In the genomic region with DNA sequence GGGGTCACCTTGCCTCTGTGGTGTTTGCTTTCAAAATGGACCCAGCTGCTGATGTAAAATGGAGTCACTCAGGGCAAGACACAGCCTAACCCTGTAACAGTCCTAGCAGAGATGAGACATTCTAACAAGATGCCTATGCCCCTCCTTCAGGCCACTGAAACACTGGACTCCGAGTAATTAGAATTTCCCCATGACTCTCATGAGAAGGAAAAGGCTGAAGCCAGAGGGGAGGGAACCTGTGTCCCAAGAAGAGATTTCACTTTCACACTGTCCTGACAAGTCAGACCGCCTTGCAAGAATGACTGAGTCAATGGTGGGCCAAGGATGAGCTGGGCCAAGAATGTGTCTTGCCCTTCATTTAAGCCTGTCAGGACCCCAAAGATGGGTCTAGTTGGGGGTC, we compare ENCODE assay signal across 21 mouse cellular contexts.
DNase-seq lines count a peak whose midpoint lies in the region; ATAC-seq and TF ChIP-seq lines count a peak whose summit lies in the region.
"Had no signal": no experiment of that assay in that cellular context is flagged by ENCODE, and none has a peak within 500 bp of the region (broad histone marks: within the 10 kb centered on the region; RNA-seq: fewer than 3 reads in every experiment).

No protein-coding gene starts in this region.

- H3K27ac ChIP-seq in heart, embryonic 10.5 days, result no peak overlapping the region
- no peak overlapping the region for H3K27ac ChIP-seq in heart, embryonic 11.5 days (ENCODE audit: low read depth, low read length)
- H3K27ac ChIP-seq in liver, postnatal 0 days (ENCODE audit: low read depth), result no peak overlapping the region
- H3K27ac ChIP-seq in liver, embryonic 11.5 days (ENCODE audit: low read depth, low read length), result no peak overlapping the region
- no peak overlapping the region for H3K27ac ChIP-seq in limb, embryonic 10.5 days

- H3K4me1 ChIP-seq in heart, embryonic 10.5 days, result no peaks in the 10 kb centered on the region
- no peaks in the 10 kb centered on the region for H3K4me1 ChIP-seq in heart, embryonic 11.5 days (ENCODE audit: control insufficient read depth, insufficient read depth, low read length)
- H3K4me1 ChIP-seq in liver, postnatal 0 days (ENCODE audit: insufficient read depth), result no peaks in the 10 kb centered on the region
- no peaks in the 10 kb centered on the region for H3K4me1 ChIP-seq in liver, embryonic 11.5 days (replicated peaks; ENCODE audit: control insufficient read depth, insufficient read depth, low read length)
- H3K4me1 ChIP-seq in limb, embryonic 10.5 days, result peaks cover 3% of the 10 kb centered on the region; the same call in 1 of the 2 replicates

- H3K4me3 ChIP-seq in heart, embryonic 10.5 days, result no peak overlapping the region
- H3K4me3 ChIP-seq in heart, embryonic 11.5 days (ENCODE audit: low read depth, low read length), result no peak overlapping the region
- no peak overlapping the region for H3K4me3 ChIP-seq in liver, postnatal 0 days (ENCODE audit: low read depth, low read length)
- H3K4me3 ChIP-seq in liver, embryonic 11.5 days (ENCODE audit: low read depth, low read length), result no peak overlapping the region
- H3K4me3 ChIP-seq in limb, embryonic 10.5 days, result no peak overlapping the region

- TF ChIP-seq EP300 in liver, postnatal 0 days (IDR thresholded peaks at IDR 0.05; ENCODE audit: low read depth), result no peak

- DNase-seq in heart, adult 11 months, result peak; percentile 66
- DNase-seq in heart, postnatal 25 days (ENCODE audit: low spot score), result no peak
- DNase-seq in heart, embryonic 10.5 days (ENCODE audit: low spot score), result peak; percentile 56
- DNase-seq in liver, postnatal 0 days, result peak; percentile 7
- no peak for DNase-seq in liver, embryonic 11.5 days (ENCODE audit: low spot score)
- DNase-seq in limb, embryonic 10.5 days (ENCODE audit: low spot score), result peak; percentile 15
- no peak for DNase-seq in urinary bladder, postnatal 14 days (ENCODE audit: low spot score)
- DNase-seq: adrenal gland, adult 2 months; adrenal gland, adult 8-10 months; adrenal gland, postnatal 10 days; adrenal gland, postnatal 14 days; adrenal gland, postnatal 25 days; adrenal gland, postnatal 36 days; B cell, adult 2 months; cerebellum, adult 11 months; cerebellum, adult 11-12 months had no signal

- no peak for TF ChIP-seq CTCF in liver, postnatal 0 days (IDR thresholded peaks at IDR 0.05; ENCODE audit: low read depth)

- intact Hi-C loops in heart, postnatal 25 days (cut with DNase I), result no loop called here

- WGBS in heart, embryonic 10.5 days, result 75% methylated on average over 2 of the region's 2 CpGs
- WGBS in heart, embryonic 11.5 days (ENCODE audit: insufficient replicate concordance), result 83% methylated on average over 2 of the region's 2 CpGs
- 72% methylated on average over 2 of the region's 2 CpGs for WGBS in liver, postnatal 0 days (ENCODE audit: insufficient replicate concordance)
- WGBS in liver, embryonic 11.5 days, result 76% methylated on average over 2 of the region's 2 CpGs
- WGBS in limb, embryonic 10.5 days, result 87% methylated on average over 2 of the region's 2 CpGs

- H3K9ac ChIP-seq in heart, embryonic 11.5 days (ENCODE audit: low read depth, low read length), result no peak overlapping the region
- H3K9ac ChIP-seq in liver, postnatal 0 days (replicated peaks), result no peak overlapping the region
- no peak overlapping the region for H3K9ac ChIP-seq in liver, embryonic 11.5 days (ENCODE audit: low read depth, low read length)

- ATAC-seq in heart, embryonic 11.5 days (replicated peaks; ENCODE audit: insufficient number of reproducible peaks, low FRiP score, low TSS enrichment), result no peak
- no peak for ATAC-seq in liver, postnatal 0 days
- no peak for ATAC-seq in liver, embryonic 11.5 days (replicated peaks; ENCODE audit: low FRiP score)
- ATAC-seq: activated CD4-positive, CD25-positive, alpha-beta regulatory T cell, adult 4 months; CD4-positive, CD25-positive, alpha-beta regulatory T cell, adult 4 months; Patski had no signal

- no peaks in the 10 kb centered on the region for H3K36me3 ChIP-seq in heart, embryonic 10.5 days
- no peaks in the 10 kb centered on the region for H3K36me3 ChIP-seq in heart, embryonic 11.5 days (ENCODE audit: control insufficient read depth, insufficient read depth, low read length)
- no peaks in the 10 kb centered on the region for H3K36me3 ChIP-seq in liver, postnatal 0 days (replicated peaks; ENCODE audit: insufficient read depth, low read length)
- no peaks in the 10 kb centered on the region for H3K36me3 ChIP-seq in liver, embryonic 11.5 days (ENCODE audit: control insufficient read depth, insufficient read depth, low read length)
- H3K36me3 ChIP-seq in limb, embryonic 10.5 days, result no peaks in the 10 kb centered on the region
- H3K36me3 ChIP-seq: G1E had no signal

- H3K4me2 ChIP-seq in heart, embryonic 11.5 days, result no peak overlapping the region
- H3K4me2 ChIP-seq in liver, postnatal 0 days (ENCODE audit: low read depth, low read length), result no peak overlapping the region
- no peak overlapping the region for H3K4me2 ChIP-seq in liver, embryonic 11.5 days

- no peaks in the 10 kb centered on the region for H3K9me3 ChIP-seq in heart, embryonic 10.5 days
- H3K9me3 ChIP-seq in heart, embryonic 11.5 days (replicated peaks; ENCODE audit: control insufficient read depth, low read length), result no peaks in the 10 kb centered on the region
- H3K9me3 ChIP-seq in liver, postnatal 0 days (ENCODE audit: low read length), result no peaks in the 10 kb centered on the region
- no peaks in the 10 kb centered on the region for H3K9me3 ChIP-seq in liver, embryonic 11.5 days (ENCODE audit: control insufficient read depth, low read length)
- no peaks in the 10 kb centered on the region for H3K9me3 ChIP-seq in limb, embryonic 10.5 days (replicated peaks)
- H3K9me3 ChIP-seq: G1E had no signal

- H3K27me3 ChIP-seq in heart, embryonic 10.5 days (ENCODE audit: insufficient read depth, poor library complexity, severe bottlenecking), result peaks cover 12% of the 10 kb centered on the region
- H3K27me3 ChIP-seq in heart, embryonic 11.5 days (ENCODE audit: control insufficient read depth, insufficient read depth, low read length), result peaks cover 5% of the 10 kb centered on the region
- H3K27me3 ChIP-seq in liver, postnatal 0 days (ENCODE audit: insufficient read depth, low read length), result no peaks in the 10 kb centered on the region
- no peaks in the 10 kb centered on the region for H3K27me3 ChIP-seq in liver, embryonic 11.5 days (replicated peaks; ENCODE audit: control insufficient read depth, insufficient read depth, low read length)
- no peaks in the 10 kb centered on the region for H3K27me3 ChIP-seq in limb, embryonic 10.5 days (ENCODE audit: low read depth, poor library complexity, severe bottlenecking)
- H3K27me3 ChIP-seq: Patski had no signal

Comparison
In these comparisons a context has a peak if more than half of its experiments do, and no peak if none do; other contexts are left out.
1. DNase-seq: peak in heart, adult 11 months (single experiment), heart, embryonic 10.5 days (single experiment), liver, postnatal 0 days (single experiment) and limb, embryonic 10.5 days (single experiment); none in heart, postnatal 25 days (single experiment), liver, embryonic 11.5 days (single experiment) and urinary bladder, postnatal 14 days (single experiment).